Mouse (Mus musculus) activated CD4-positive, CD25-positive, alpha-beta regulatory T cell, adult 4 months (primary cell): ENCODE results near the gene Sfn. TPM values are rescaled to one million over a fixed set of nuclear protein-coding genes. Genes with fewer than 3 reads are reported as not detected.

Source experiments
- ATAC-seq: one replicate; pipeline ENCODE4 v1.8.0; 2017
- polyA plus RNA-seq, 2 experiments: library from polyadenylated mRNA; unstranded; fragments of 100-300 nt; shearing (Covaris generic); gene quantifications; one replicate each; pipeline ENCODE4 v1.2.1; 2017

Gene Sfn
- polyA plus RNA-seq, 2 experiments from 2014 or later = 10.2 to 22.2 TPM

GRCm38 (mm10) chr4:133574843-133575202, 27.1 kb downstream of the Sfn start:
- ATAC-seq = no peak

GRCm38 (mm10) chr4:133574070-133574842, 27.7 kb downstream of the Sfn start, which contains the start of gene Gpatch3:
Gpatch3 (plus strand) TSS chr4:133574745.
- ATAC-seq = peak; percentile 87

- ATAC-seq = no peak
Measured at GRCm38 (mm10) chr4:133570066-133570466, 31.9 kb downstream of the Sfn start.

- no peak for ATAC-seq
Measured at GRCm38 (mm10) chr4:133569291-133570065, 32.5 kb downstream of the Sfn start.

- no peak for ATAC-seq
Measured at GRCm38 (mm10) chr4:133567251-133567650, 34.7 kb downstream of the Sfn start.

GRCm38 (mm10) chr4:133563123-133563571, 38.8 kb downstream of the Sfn start:
- no peak for ATAC-seq

GRCm38 (mm10) chr4:133561622-133562021, 40.3 kb downstream of the Sfn start:
- no peak for ATAC-seq

GRCm38 (mm10) chr4:133559846-133560245, 42.1 kb downstream of the Sfn start:
- no peak for ATAC-seq

- no peak for ATAC-seq
Measured at GRCm38 (mm10) chr4:133557041-133557717, 44.8 kb downstream of the Sfn start.

GRCm38 (mm10) chr4:133553448-133554330, 48.3 kb downstream of the Sfn start:
- no peak for ATAC-seq

- ATAC-seq = no peak
Measured at GRCm38 (mm10) chr4:133552768-133553447, 49.1 kb downstream of the Sfn start, which contains the start of gene Nr0b2. Nr0b2 (plus strand) TSS chr4:133553376.

GRCm38 (mm10) chr4:133552029-133552428, 49.9 kb downstream of the Sfn start:
- no peak for ATAC-seq

Other genes starting within 250 kb of the Sfn start
- gene Wdtc1, start 248.7 kb downstream of the Sfn start, polyA plus RNA-seq = 1 to 10 TPM; 5.5 to 8.9 TPM
- 10 to 100 TPM; 10.4 to 11.3 TPM for gene Slc9a1, start 232.5 kb downstream of the Sfn start, polyA plus RNA-seq
- not detected for gene Tent5b, start 122.0 kb downstream of the Sfn start, polyA plus RNA-seq
- not detected for gene Trnp1, start 103.6 kb downstream of the Sfn start, polyA plus RNA-seq
- gene Kdf1, start 83.2 kb downstream of the Sfn start, polyA plus RNA-seq = not detected
- 10 to 100 TPM; 32.7 to 55.9 TPM for gene Nudc, start 56.2 kb downstream of the Sfn start, polyA plus RNA-seq
- gene Nr0b2, start 48.8 kb downstream of the Sfn start, polyA plus RNA-seq = not detected
- gene Gpatch3, start 27.4 kb downstream of the Sfn start, polyA plus RNA-seq = 1 to 10 TPM; 1.1 to 1.7 TPM
- gene Gpn2, start 17.8 kb downstream of the Sfn start, polyA plus RNA-seq = 1 to 10 TPM; 7.8 to 7.9 TPM
- gene Zdhhc18, start 48.0 kb upstream of the Sfn start, polyA plus RNA-seq = 10 to 100 TPM; 25.8 to 28.8 TPM
- gene Pigv, start 70.5 kb upstream of the Sfn start, polyA plus RNA-seq = 10 to 100 TPM; 10.6 to 11.9 TPM
- 10 to 100 TPM; 58.4 to 79.1 TPM for gene Arid1a, start 154.6 kb upstream of the Sfn start, polyA plus RNA-seq